Mouse (Mus musculus): ENCODE results near the gene Cdc20. TPM values are rescaled to one million over a fixed set of nuclear protein-coding genes. Genes with fewer than 3 reads are reported as not detected.

Cdc20 gene
- polyA plus RNA-seq (2014; fragmentation: Nextera tagmentation; extraction: Ambion mirVana): 29.6 and 47.3 TPM in 2 replicates

GRCm38 (mm10) chr4:118436820-118437603, at the start of gene Cdc20:
TSS of gene Cdc20 (minus strand) at chr4:118437352.
- Histone ChIP-seq H3K9me3 (ENCODE audit: control insufficient read depth, low read length) (no peaks in the 10 kb centered on the region), H3K4me1 (ENCODE audit: control insufficient read depth, insufficient read depth, low read length) (peaks cover 16% of the 10 kb centered on the region), H3K36me3 (ENCODE audit: control insufficient read depth, insufficient read depth, low read length) (peaks cover 16% of the 10 kb centered on the region), H3K4me2 (ENCODE audit: low read length) (peak within 1 kb of the TSS; percentile 95), H3K4me3 (replicated peaks; ENCODE audit: low read depth, low read length) (peak within 1 kb of the TSS; percentile 50), H3K27ac (replicated peaks; ENCODE audit: low read depth, low read length) (peak within 1 kb of the TSS; percentile 87), H3K27me3 (ENCODE audit: control insufficient read depth, insufficient read depth, low read length) (no peaks in the 10 kb centered on the region), H3K9ac (replicated peaks; ENCODE audit: low read length) (peak within 1 kb of the TSS; percentile 63)
- ATAC-seq (ENCODE audit: low FRiP score, low TSS enrichment): peak; percentile 97
- DNase-seq: peak; percentile 96
- under 1% methylated on average over 67 of the region's 67 CpGs for WGBS

- Histone ChIP-seq H3K36me3 (ENCODE audit: control insufficient read depth, insufficient read depth, low read length) (no peaks in the 10 kb centered on the region), H3K4me2 (ENCODE audit: low read length) (no peak overlapping the region), H3K9ac (replicated peaks; ENCODE audit: low read length) (no peak overlapping the region), H3K27me3 (ENCODE audit: control insufficient read depth, insufficient read depth, low read length) (no peaks in the 10 kb centered on the region), H3K4me3 (replicated peaks; ENCODE audit: low read depth, low read length) (no peak overlapping the region), H3K9me3 (ENCODE audit: control insufficient read depth, low read length) (no peaks in the 10 kb centered on the region), H3K27ac (replicated peaks; ENCODE audit: low read depth, low read length) (no peak overlapping the region), H3K4me1 (ENCODE audit: control insufficient read depth, insufficient read depth, low read length) (no peaks in the 10 kb centered on the region)
- DNase-seq (no peak), ATAC-seq (ENCODE audit: low FRiP score, low TSS enrichment) (no peak)
- WGBS: 43% methylated on average over 15 of the region's 15 CpGs
Observed at GRCm38 (mm10) chr4:118476773-118477530, 39.8 kb upstream of the Cdc20 start.

- no peak for ATAC-seq (ENCODE audit: low FRiP score, low TSS enrichment)
- Histone ChIP-seq H3K27ac (replicated peaks; ENCODE audit: low read depth, low read length) (no peak overlapping the region), H3K9ac (replicated peaks; ENCODE audit: low read length) (no peak overlapping the region), H3K4me2 (ENCODE audit: low read length) (no peak overlapping the region), H3K27me3 (ENCODE audit: control insufficient read depth, insufficient read depth, low read length) (no peaks in the 10 kb centered on the region), H3K4me3 (replicated peaks; ENCODE audit: low read depth, low read length) (no peak overlapping the region), H3K9me3 (ENCODE audit: control insufficient read depth, low read length) (peaks cover 6% of the 10 kb centered on the region; the same call in 1 of the 2 replicates), H3K36me3 (ENCODE audit: control insufficient read depth, insufficient read depth, low read length) (no peaks in the 10 kb centered on the region), H3K4me1 (ENCODE audit: control insufficient read depth, insufficient read depth, low read length) (no peaks in the 10 kb centered on the region)
- no peak for DNase-seq
- 90% methylated on average over 11 of the region's 11 CpGs for WGBS
Observed at GRCm38 (mm10) chr4:118472687-118473086, 35.5 kb upstream of the Cdc20 start.

GRCm38 (mm10) chr4:118471281-118471680, 34.1 kb upstream of the Cdc20 start:
- H3K9ac ChIP-seq (replicated peaks; ENCODE audit: low read length): no peak overlapping the region
- no peaks in the 10 kb centered on the region for H3K36me3 ChIP-seq (ENCODE audit: control insufficient read depth, insufficient read depth, low read length)
- no peak overlapping the region for H3K4me2 ChIP-seq (ENCODE audit: low read length)
- no peaks in the 10 kb centered on the region for H3K27me3 ChIP-seq (ENCODE audit: control insufficient read depth, insufficient read depth, low read length)
- H3K9me3 ChIP-seq (ENCODE audit: control insufficient read depth, low read length): peaks cover 6% of the 10 kb centered on the region; the same call in 1 of the 2 replicates
- no peak overlapping the region for H3K27ac ChIP-seq (replicated peaks; ENCODE audit: low read depth, low read length)
- WGBS: 90% methylated on average over 6 of the region's 6 CpGs
- no peaks in the 10 kb centered on the region for H3K4me1 ChIP-seq (ENCODE audit: control insufficient read depth, insufficient read depth, low read length)
- ATAC-seq (ENCODE audit: low FRiP score, low TSS enrichment) (no peak), DNase-seq (no peak)
- H3K4me3 ChIP-seq (replicated peaks; ENCODE audit: low read depth, low read length): no peak overlapping the region

- no peaks in the 10 kb centered on the region for H3K4me1 ChIP-seq (ENCODE audit: control insufficient read depth, insufficient read depth, low read length)
- 71% methylated on average over 11 of the region's 11 CpGs for WGBS
- H3K36me3 ChIP-seq (ENCODE audit: control insufficient read depth, insufficient read depth, low read length): no peaks in the 10 kb centered on the region
- no peak overlapping the region for H3K4me3 ChIP-seq (replicated peaks; ENCODE audit: low read depth, low read length)
- no peak overlapping the region for H3K27ac ChIP-seq (replicated peaks; ENCODE audit: low read depth, low read length)
- H3K9me3 ChIP-seq (ENCODE audit: control insufficient read depth, low read length): peaks cover 6% of the 10 kb centered on the region; the same call in 1 of the 2 replicates
- no peak overlapping the region for H3K4me2 ChIP-seq (ENCODE audit: low read length)
- ATAC-seq (ENCODE audit: low FRiP score, low TSS enrichment): no peak
- no peak overlapping the region for H3K9ac ChIP-seq (replicated peaks; ENCODE audit: low read length)
- no peak for DNase-seq
- no peaks in the 10 kb centered on the region for H3K27me3 ChIP-seq (ENCODE audit: control insufficient read depth, insufficient read depth, low read length)
Observed at GRCm38 (mm10) chr4:118465697-118466163, 28.6 kb upstream of the Cdc20 start.

- Histone ChIP-seq H3K27me3 (ENCODE audit: control insufficient read depth, insufficient read depth, low read length) (no peaks in the 10 kb centered on the region), H3K4me2 (ENCODE audit: low read length) (no peak overlapping the region), H3K9ac (replicated peaks; ENCODE audit: low read length) (no peak overlapping the region), H3K9me3 (ENCODE audit: control insufficient read depth, low read length) (peaks cover 6% of the 10 kb centered on the region; the same call in 1 of the 2 replicates), H3K4me1 (ENCODE audit: control insufficient read depth, insufficient read depth, low read length) (no peaks in the 10 kb centered on the region), H3K27ac (replicated peaks; ENCODE audit: low read depth, low read length) (no peak overlapping the region), H3K36me3 (ENCODE audit: control insufficient read depth, insufficient read depth, low read length) (no peaks in the 10 kb centered on the region), H3K4me3 (replicated peaks; ENCODE audit: low read depth, low read length) (no peak overlapping the region)
- DNase-seq: no peak
- WGBS: 96% methylated on average over 3 of the region's 3 CpGs
- no peak for ATAC-seq (ENCODE audit: low FRiP score, low TSS enrichment)
Observed at GRCm38 (mm10) chr4:118464956-118465355, 27.8 kb upstream of the Cdc20 start.

GRCm38 (mm10) chr4:118457345-118457975, 20.3 kb upstream of the Cdc20 start, which contains the start of gene Mpl:
TSS of gene Mpl (minus strand) at chr4:118457513.
- ATAC-seq (ENCODE audit: low FRiP score, low TSS enrichment) (no peak), DNase-seq (no peak)
- WGBS: 74% methylated on average over 9 of the region's 9 CpGs
- Histone ChIP-seq H3K27ac (replicated peaks; ENCODE audit: low read depth, low read length) (no peak within 1 kb of the TSS), H3K9ac (replicated peaks; ENCODE audit: low read length) (no peak within 1 kb of the TSS), H3K36me3 (ENCODE audit: control insufficient read depth, insufficient read depth, low read length) (no peaks in the 10 kb centered on the region), H3K27me3 (ENCODE audit: control insufficient read depth, insufficient read depth, low read length) (no peaks in the 10 kb centered on the region), H3K4me2 (ENCODE audit: low read length) (no peak within 1 kb of the TSS), H3K9me3 (ENCODE audit: control insufficient read depth, low read length) (no peaks in the 10 kb centered on the region), H3K4me3 (replicated peaks; ENCODE audit: low read depth, low read length) (no peak within 1 kb of the TSS), H3K4me1 (ENCODE audit: control insufficient read depth, insufficient read depth, low read length) (no peaks in the 10 kb centered on the region)

GRCm38 (mm10) chr4:118446415-118447153, 9.4 kb upstream of the Cdc20 start:
- ATAC-seq (ENCODE audit: low FRiP score, low TSS enrichment) (no peak), DNase-seq (peak; percentile 43)
- H3K4me2 ChIP-seq (ENCODE audit: low read length): peak overlapping the region; percentile 73
- H3K27ac ChIP-seq (replicated peaks; ENCODE audit: low read depth, low read length): no peak overlapping the region
- no peaks in the 10 kb centered on the region for H3K9me3 ChIP-seq (ENCODE audit: control insufficient read depth, low read length)
- H3K4me3 ChIP-seq (replicated peaks; ENCODE audit: low read depth, low read length): peak overlapping the region; percentile 36
- no peaks in the 10 kb centered on the region for H3K36me3 ChIP-seq (ENCODE audit: control insufficient read depth, insufficient read depth, low read length)
- H3K4me1 ChIP-seq (ENCODE audit: control insufficient read depth, insufficient read depth, low read length): no peaks in the 10 kb centered on the region
- H3K27me3 ChIP-seq (ENCODE audit: control insufficient read depth, insufficient read depth, low read length): no peaks in the 10 kb centered on the region
- H3K9ac ChIP-seq (replicated peaks; ENCODE audit: low read length): peak overlapping the region; percentile 47
- WGBS: 17% methylated on average over 24 of the region's 24 CpGs
